11 mouse cellular contexts compared by ENCODE assay signal in genomic region chr11:103170111-103170493, GRCm38 (mm10). TPM values are rescaled to one million over a fixed set of nuclear protein-coding genes. Genes with fewer than 3 reads are reported as not detected.
A peak's percentile ranks its signal among the peaks of the same experiment; 100 is the strongest.
DNase-seq lines count a peak whose midpoint lies in the region; ATAC-seq and TF ChIP-seq lines count a peak whose summit lies in the region.
"Had no signal": no experiment of that assay in that cellular context is flagged by ENCODE, and none has a peak within 500 bp of the region (broad histone marks: within the 10 kb centered on the region; RNA-seq: fewer than 3 reads in every experiment).

No protein-coding gene starts in this region.

- no peak for TF ChIP-seq CTCF in liver, embryonic 14.5 days (IDR thresholded peaks at IDR 0.05; ENCODE audit: low read depth)

- H3K4me1 ChIP-seq in forebrain, embryonic 15.5 days = peaks cover 16% of the 10 kb centered on the region
- peaks cover 0 to 7% of the 10 kb centered on the region in 2 experiments; a peak in 2 of 4 replicates for H3K4me1 ChIP-seq in liver, embryonic 14.5 days (replicated peaks; ENCODE audit: control insufficient read depth in 2 of 2, insufficient read depth in 2 of 2, low read length in 1 of 2)

- H3K9ac ChIP-seq in forebrain, embryonic 15.5 days (replicated peaks) = peak overlapping the region; percentile 66; the same call in 1 of the 2 replicates
- no peak overlapping the region for H3K9ac ChIP-seq in liver, embryonic 14.5 days (replicated peaks)

- H3K4me3 ChIP-seq in forebrain, embryonic 15.5 days = peak overlapping the region; percentile 52
- no peak overlapping the region for H3K4me3 ChIP-seq in liver, embryonic 14.5 days (ENCODE audit: insufficient read depth in 1 of 2, low read depth in 2 of 2, low read length in 2 of 2)

- TF ChIP-seq EP300 in liver, embryonic 14.5 days (IDR thresholded peaks at IDR 0.05; ENCODE audit: low read depth) = no peak

- H3K9me3 ChIP-seq in forebrain, embryonic 15.5 days = no peaks in the 10 kb centered on the region
- no peaks in the 10 kb centered on the region for H3K9me3 ChIP-seq in liver, embryonic 14.5 days (ENCODE audit: control insufficient read depth, low read length)

- ATAC-seq in forebrain, embryonic 15.5 days (replicated peaks) = no peak; the same call in 1 of the 2 replicates
- ATAC-seq in liver, embryonic 14.5 days (ENCODE audit: insufficient read depth) = no peak

- H3K4me2 ChIP-seq in forebrain, embryonic 15.5 days (replicated peaks) = peak overlapping the region; percentile 74
- peak overlapping the region; percentile 47; the same call in 1 of the 2 replicates for H3K4me2 ChIP-seq in liver, embryonic 14.5 days (ENCODE audit: low read depth)

- H3K27me3 ChIP-seq in forebrain, embryonic 15.5 days = peaks cover 41% of the 10 kb centered on the region
- peaks cover 26% of the 10 kb centered on the region for H3K27me3 ChIP-seq in liver, embryonic 14.5 days (ENCODE audit: control insufficient read depth, insufficient read depth, low read length)

- WGBS in forebrain, embryonic 15.5 days = 56% methylated on average over 3 of the region's 3 CpGs
- 37% methylated on average over 3 of the region's 3 CpGs for WGBS in liver, embryonic 14.5 days (ENCODE audit: insufficient replicate concordance)

- no peak overlapping the region for H3K27ac ChIP-seq in forebrain, embryonic 15.5 days (replicated peaks)
- H3K27ac ChIP-seq in liver, embryonic 14.5 days = no peak overlapping the region
- H3K27ac ChIP-seq: macrophage had no signal

- peak; percentile 89 for DNase-seq in heart, adult 11 months
- no peak for DNase-seq in heart, postnatal 10 days
- peak; percentile 21 for DNase-seq in A20 (ENCODE audit: low read depth, low spot score)
- no peak for DNase-seq in liver, embryonic 14.5 days (ENCODE audit: low read depth in 3 of 3, low spot score in 3 of 3)
- DNase-seq in frontal cortex, postnatal 10 days (ENCODE audit: low spot score in 2 of 2) = no peak
- no peak for DNase-seq in embryo, embryonic 9.5 days (ENCODE audit: extremely low spot score)
- DNase-seq in left cerebral cortex, postnatal 10 days (ENCODE audit: extremely low spot score in 1 of 2, low spot score in 2 of 2) = no peak

- H3K36me3 ChIP-seq in forebrain, embryonic 15.5 days = no peaks in the 10 kb centered on the region
- H3K36me3 ChIP-seq in liver, embryonic 14.5 days (replicated peaks; ENCODE audit: control insufficient read depth, insufficient read depth, low read depth) = no peaks in the 10 kb centered on the region

- intact Hi-C loops in heart, postnatal 10 days (cut with DNase I) = loop anchor here (5.0 kb wide), 2 partner anchors 52 to 232 kb away; no protein-coding TSS in a partner anchor
- intact Hi-C loops in left cerebral cortex, postnatal 10 days (cut with DNase I) = loop anchor here (2.0 kb wide), 1 partner anchor 155 kb away; no protein-coding TSS in a partner anchor

RNA-seq across cellular contexts. Expression of gene Fmnl1, which starts 0.8 kb away (rescaled TPM):
- 10 to 100 TPM; 14.4 to 15.6 TPM for total RNA-seq in heart, postnatal 10 days (2021)
- 1.7 and 3.1 TPM in 2 replicates for polyA plus RNA-seq in forebrain, embryonic 15.5 days (2015; fragmentation: Nextera tagmentation; extraction: Ambion mirVana)
- 2.3 and 3.5 TPM in 2 replicates for polyA plus RNA-seq in liver, embryonic 14.5 days (2012; rRNA removed)
- 2.3 and 3.5 TPM in 2 replicates for polyA plus RNA-seq in liver, embryonic 14.5 days (2014; fragmentation: Nextera tagmentation; extraction: Ambion mirVana)
- total RNA-seq in left cerebral cortex, postnatal 10 days (2021) = 10 to 100 TPM; 79.5 to 80.7 TPM

RNA-seq across cellular contexts. Expression of gene Hexim2, which starts 37.9 kb away (rescaled TPM):
- 1 to 10 TPM; 3.1 to 3.9 TPM for total RNA-seq in heart, postnatal 10 days (2021)
- polyA plus RNA-seq in forebrain, embryonic 15.5 days (2015; fragmentation: Nextera tagmentation; extraction: Ambion mirVana) = 20.8 and 23.8 TPM in 2 replicates
- polyA plus RNA-seq in liver, embryonic 14.5 days (2012; rRNA removed) = 2.2 and 3.5 TPM in 2 replicates
- 3.4 and 4.4 TPM in 2 replicates for polyA plus RNA-seq in liver, embryonic 14.5 days (2014; fragmentation: Nextera tagmentation; extraction: Ambion mirVana)
- total RNA-seq in left cerebral cortex, postnatal 10 days (2021) = 10 to 100 TPM; 20.1 to 20.7 TPM

RNA-seq across cellular contexts. Expression of gene 1700023F06Rik, which starts 38.3 kb away (rescaled TPM):
- total RNA-seq in heart, postnatal 10 days (2021) = not detected
- polyA plus RNA-seq in forebrain, embryonic 15.5 days (2015; fragmentation: Nextera tagmentation; extraction: Ambion mirVana) = 0.75 and 0.98 TPM in 2 replicates
- not detected in 2 replicates for polyA plus RNA-seq in liver, embryonic 14.5 days (2012; rRNA removed)
- not detected in 2 replicates for polyA plus RNA-seq in liver, embryonic 14.5 days (2014; fragmentation: Nextera tagmentation; extraction: Ambion mirVana)
- 1 to 10 TPM; 1.3 to 1.7 TPM for total RNA-seq in left cerebral cortex, postnatal 10 days (2021)
- total RNA-seq: common myeloid progenitor, adult 5-6 weeks had no signal
- polyA plus RNA-seq: macrophage had no signal

RNA-seq across cellular contexts. Expression of gene Spata32, which starts 48.1 kb away (rescaled TPM):
- not detected for total RNA-seq in heart, postnatal 10 days (2021)
- 0.15 and 0.38 TPM in 2 replicates for polyA plus RNA-seq in forebrain, embryonic 15.5 days (2015; fragmentation: Nextera tagmentation; extraction: Ambion mirVana)
- not detected in 2 replicates for polyA plus RNA-seq in liver, embryonic 14.5 days (2012; rRNA removed)
- 0.13 TPM in 1 of 2 replicates, not detected in the other for polyA plus RNA-seq in liver, embryonic 14.5 days (2014; fragmentation: Nextera tagmentation; extraction: Ambion mirVana)
- 1 to 10 TPM; 1.6 to 2.0 TPM for total RNA-seq in left cerebral cortex, postnatal 10 days (2021)
- polyA plus RNA-seq: C2C12, macrophage had no signal

RNA-seq across cellular contexts. Expression of gene Hexim1, which starts 54.1 kb away (rescaled TPM):
- 10 to 100 TPM; 20.4 to 22.6 TPM for total RNA-seq in heart, postnatal 10 days (2021)
- 3.4 and 3.8 TPM in 2 replicates for polyA plus RNA-seq in forebrain, embryonic 15.5 days (2015; fragmentation: Nextera tagmentation; extraction: Ambion mirVana)
- polyA plus RNA-seq in liver, embryonic 14.5 days (2012; rRNA removed) = 8.4 and 11.4 TPM in 2 replicates
- polyA plus RNA-seq in liver, embryonic 14.5 days (2014; fragmentation: Nextera tagmentation; extraction: Ambion mirVana) = 2.4 and 2.6 TPM in 2 replicates
- total RNA-seq in left cerebral cortex, postnatal 10 days (2021) = 10 to 100 TPM; 31.8 to 33.9 TPM

Comparison
In these comparisons a context has a peak if more than half of its experiments do, and no peak if none do; other contexts are left out.
1. DNase-seq: peak in heart, adult 11 months (single experiment) and A20 (single experiment); none in heart, postnatal 10 days (0 of 2), liver, embryonic 14.5 days (0 of 3), frontal cortex, postnatal 10 days (0 of 2), embryo, embryonic 9.5 days (single experiment) and left cerebral cortex, postnatal 10 days (0 of 2).
2. RNA of gene Fmnl1, which starts 0.8 kb away (total RNA-seq): 79.5 to 80.7 TPM in left cerebral cortex, postnatal 10 days; 14.4 to 15.6 TPM in heart, postnatal 10 days; every median in the first group is over 4 times any median in the second.
3. RNA of gene Hexim2, which starts 37.9 kb away (total RNA-seq): 20.1 to 20.7 TPM in left cerebral cortex, postnatal 10 days; 3.1 to 3.9 TPM in heart, postnatal 10 days; every median in the first group is over 4 times any median in the second.